Mouse (Mus musculus): Measurements from ENCODE around the gene Lrrfip2.

Lrrfip2 gene

GRCm38 (mm10) chr9:111118252-111118890 is 979 bp downstream of the Lrrfip2 start:
- peak; percentile 46 for DNase-seq

DNA sequence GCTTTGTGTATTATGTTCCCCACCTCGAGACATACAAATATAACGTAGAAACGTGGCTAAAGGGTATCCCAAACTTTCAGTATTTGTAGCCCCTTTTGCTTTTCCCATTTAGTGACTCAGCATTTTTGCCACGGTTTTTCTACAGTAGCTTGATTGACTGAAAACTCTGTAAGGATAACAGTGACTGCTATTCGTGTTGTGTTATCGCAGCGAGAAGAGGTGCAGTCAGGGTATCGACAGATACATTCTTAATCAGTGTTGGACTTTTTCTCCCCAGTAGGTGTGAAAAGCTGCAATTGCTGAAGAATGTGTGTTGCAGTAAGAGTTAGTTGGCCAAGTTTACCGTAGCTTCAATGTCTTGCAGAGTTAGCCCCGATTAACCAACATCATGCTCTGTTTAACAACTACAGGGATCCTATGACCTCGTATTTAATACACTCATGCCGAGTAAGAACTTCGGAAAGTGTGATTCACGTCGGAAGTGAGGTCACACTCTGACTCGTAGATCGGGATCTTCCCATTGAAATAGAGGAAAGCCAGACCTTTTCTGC is 1.6 kb downstream of the Lrrfip2 start:
- DNase-seq: no peak

DNA sequence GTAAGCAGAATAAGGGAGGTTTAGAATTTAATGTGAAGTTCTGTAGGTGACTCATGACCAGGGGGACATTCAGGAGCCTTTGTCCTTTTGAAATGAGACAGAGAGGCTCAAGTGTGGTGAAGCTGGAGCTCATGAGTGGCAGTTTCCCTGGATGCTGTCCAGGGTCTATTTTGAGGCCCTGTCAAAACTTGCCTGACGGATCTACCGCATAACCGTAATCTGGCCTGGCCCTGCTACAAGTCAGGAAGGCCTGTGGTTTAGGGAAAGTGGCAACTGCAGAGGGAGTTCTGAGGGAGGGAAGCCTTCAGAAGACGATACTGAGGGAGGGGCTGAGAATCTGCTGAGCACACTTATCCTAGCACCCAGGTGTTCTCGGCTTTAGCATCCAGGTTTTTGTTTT is 5.1 kb downstream of the Lrrfip2 start:
- DNase-seq: no peak

DNA sequence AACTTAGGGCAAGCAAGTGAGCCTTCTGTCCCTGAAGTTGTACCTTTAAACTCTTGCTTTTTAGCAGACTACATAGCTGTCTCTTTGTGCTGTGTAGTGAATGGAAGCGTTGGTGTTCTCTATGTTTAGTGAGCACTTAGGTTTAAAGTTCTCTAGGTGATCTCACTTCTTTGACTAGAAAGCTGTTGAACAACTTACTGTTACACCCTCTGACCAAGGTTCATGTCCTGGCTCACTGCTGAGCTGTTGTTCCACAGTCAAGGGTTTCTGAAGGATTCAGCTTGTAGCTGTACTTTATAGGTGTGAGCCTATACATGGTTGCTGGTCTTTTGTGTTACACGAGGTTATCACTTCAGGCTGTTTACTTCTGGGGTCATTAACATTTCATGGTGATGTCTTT is 5.9 kb downstream of the Lrrfip2 start:
- no peak for DNase-seq

DNA sequence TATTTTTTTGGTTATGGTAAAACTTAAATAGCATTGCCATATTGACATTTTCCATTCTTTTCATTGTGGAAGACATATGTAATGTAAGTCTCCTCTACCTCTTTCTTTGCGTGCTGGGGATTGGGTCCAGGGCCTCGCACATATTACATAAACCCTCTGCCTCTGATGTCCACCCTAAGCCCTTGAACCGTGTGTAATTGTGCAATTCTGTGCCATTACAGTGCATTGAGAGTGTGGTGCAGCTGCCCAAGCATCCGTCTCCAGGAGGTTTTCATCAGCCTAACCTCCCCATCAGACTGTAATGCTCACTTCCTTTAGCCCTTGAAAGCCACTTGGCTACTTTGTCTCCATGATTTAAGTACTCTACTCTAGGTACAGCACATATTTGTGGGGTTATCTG is 7.0 kb downstream of the Lrrfip2 start:
- no peak for DNase-seq

GRCm38 (mm10) chr9:111126735-111127134 is 9.3 kb downstream of the Lrrfip2 start:
- no peak for DNase-seq

- no peak for DNase-seq
Observed at GRCm38 (mm10) chr9:111127749-111128148, 10.4 kb downstream of the Lrrfip2 start.

- no peak for DNase-seq
Observed at GRCm38 (mm10) chr9:111130126-111130525, 12.7 kb downstream of the Lrrfip2 start.

- DNase-seq: no peak
Observed at GRCm38 (mm10) chr9:111138161-111138560, 20.8 kb downstream of the Lrrfip2 start.

DNA sequence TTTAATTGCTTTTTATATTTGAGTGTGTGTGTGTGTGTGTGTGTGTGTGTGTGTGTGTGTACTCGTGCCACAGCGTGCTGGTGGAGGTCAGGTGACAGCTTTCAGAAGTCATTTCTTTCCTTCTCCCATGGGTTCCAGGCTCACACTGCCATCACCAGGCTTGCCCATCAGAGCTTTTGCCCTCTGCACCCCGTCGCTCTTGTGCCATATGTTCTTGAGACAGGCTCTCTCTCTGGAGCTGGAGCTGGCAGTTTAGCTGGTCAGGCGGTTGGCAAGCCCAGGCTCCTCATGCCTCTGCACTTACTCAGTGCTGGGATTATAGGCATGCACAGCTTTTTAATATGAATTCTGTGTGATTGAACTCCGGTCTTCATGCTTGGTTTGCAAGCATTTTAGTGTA is 25.3 kb downstream of the Lrrfip2 start:
- no peak for DNase-seq

GRCm38 (mm10) chr9:111143387-111143786 is 26.0 kb downstream of the Lrrfip2 start:
- DNase-seq: no peak

GRCm38 (mm10) chr9:111144711-111145110 is 27.3 kb downstream of the Lrrfip2 start:
- no peak for DNase-seq

GRCm38 (mm10) chr9:111145497-111146190 is 28.3 kb downstream of the Lrrfip2 start:
- DNase-seq: no peak

DNA sequence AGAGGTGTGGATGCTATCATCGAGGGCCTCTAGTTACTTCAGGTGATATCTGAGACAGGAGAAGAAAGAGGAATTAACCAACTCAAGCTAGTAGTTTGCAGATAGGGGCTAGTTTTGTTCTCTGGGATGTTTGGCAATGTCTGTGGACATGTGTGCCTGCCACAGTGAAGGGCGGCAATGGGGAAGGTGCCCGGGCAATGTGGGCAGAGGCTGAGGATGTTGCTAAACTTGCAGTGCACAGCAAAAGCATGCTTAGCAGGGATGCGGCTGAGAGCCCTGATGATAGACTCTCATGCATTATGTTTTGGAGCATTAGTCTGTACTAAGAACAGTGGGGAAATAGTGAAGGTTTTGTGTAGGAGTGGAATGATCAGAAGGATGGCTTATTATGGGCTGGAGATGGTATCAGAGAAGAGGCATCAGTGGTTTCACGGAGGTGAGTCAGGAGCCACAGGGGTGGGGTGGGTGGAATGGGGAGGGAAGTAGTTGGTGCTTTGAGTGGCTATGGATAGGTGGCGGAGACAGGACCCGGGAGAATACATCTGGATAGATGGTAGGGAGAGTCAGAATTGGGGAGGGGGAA is 28.9 kb downstream of the Lrrfip2 start:
- DNase-seq: no peak

DNA sequence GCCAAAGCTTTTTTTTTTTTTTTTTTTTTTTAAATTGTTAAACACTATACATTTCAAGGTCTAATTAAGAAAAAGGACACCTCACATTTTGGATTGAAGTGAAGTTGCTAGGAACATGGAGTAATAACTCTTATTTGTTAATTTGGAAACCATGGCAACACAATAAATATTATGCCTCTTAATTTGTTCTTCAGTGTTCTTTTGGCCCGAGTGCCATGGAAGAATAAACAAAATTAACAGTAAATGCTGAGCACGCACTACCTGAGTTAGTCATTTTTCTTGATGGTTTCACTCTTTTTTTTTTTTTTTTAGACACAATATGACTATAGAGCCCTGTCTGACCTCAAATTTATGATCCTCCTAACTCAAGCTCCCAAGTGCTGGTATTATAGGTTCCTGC is 30.6 kb downstream of the Lrrfip2 start:
- DNase-seq: no peak

- DNase-seq: no peak
Observed at GRCm38 (mm10) chr9:111148414-111148813, 31.0 kb downstream of the Lrrfip2 start.

- DNase-seq: no peak
Observed at GRCm38 (mm10) chr9:111149188-111149945, 32.0 kb downstream of the Lrrfip2 start.

DNA sequence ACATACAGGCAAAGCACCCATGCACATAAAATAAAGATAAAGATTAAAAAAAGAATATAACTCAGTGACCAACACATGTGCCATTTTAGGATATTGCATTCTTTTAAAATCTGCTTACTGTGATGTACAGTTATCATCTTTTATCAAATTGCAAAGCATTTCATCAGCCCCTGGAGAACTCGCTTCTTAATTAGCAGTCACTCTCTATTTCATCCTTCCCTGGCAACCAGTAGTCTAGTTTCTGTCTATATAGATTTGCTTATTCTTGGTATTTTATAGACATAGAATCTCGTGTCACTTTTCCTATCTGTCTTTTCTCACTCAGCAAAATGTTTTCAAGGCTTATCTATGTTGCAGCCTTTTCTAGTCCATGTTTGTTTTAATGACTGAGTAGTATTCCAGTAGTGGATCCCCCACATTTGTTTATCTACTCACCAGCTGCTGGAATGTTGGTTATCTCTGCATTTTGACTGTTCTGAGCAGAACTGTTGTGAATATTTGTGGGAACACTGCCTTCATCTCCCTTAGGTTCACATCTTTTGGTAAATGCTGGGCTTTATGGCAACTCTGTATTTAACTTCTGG is 35.0 kb downstream of the Lrrfip2 start:
- no peak for DNase-seq

DNA sequence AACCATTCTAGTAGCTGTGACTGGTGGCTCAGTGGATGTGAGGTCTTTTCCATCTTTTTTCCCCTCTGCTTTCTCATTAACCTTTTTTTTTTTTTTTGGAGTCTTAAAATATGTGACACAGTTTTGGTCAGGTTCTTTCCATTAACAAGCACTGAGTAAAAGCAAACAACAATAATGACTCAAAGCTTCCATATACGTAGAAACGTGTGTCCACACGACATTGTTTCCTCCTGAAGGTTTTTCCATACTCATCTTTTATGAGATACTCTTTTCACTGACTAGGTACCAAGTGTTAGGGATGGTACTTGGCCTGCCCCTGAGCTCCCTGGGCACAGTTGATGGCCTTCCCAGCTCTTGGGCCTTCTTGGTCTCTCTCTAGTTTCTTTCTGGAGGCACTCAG is 35.6 kb downstream of the Lrrfip2 start:
- no peak for DNase-seq

GRCm38 (mm10) chr9:111155764-111156458 is 38.5 kb downstream of the Lrrfip2 start:
- no peak for DNase-seq

DNA sequence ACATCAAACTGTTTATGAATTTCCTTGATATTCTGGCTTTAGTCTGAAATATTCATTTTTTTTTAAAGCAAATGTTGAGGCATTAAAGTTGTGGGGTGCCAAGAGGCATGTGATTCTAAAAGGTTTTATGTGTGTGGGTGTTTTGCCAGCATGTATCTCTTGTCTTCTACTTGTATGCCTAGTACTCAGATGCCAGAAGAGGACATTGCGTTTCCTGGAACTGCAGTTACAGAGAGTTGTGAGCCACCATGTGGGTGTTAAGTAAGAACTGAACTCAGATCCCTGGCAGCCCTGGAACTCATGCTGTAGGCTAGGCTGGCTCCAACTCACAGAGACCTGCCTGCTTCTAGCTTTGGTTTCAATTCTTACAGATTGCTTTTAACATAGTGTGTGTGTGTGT is 42.2 kb downstream of the Lrrfip2 start:
- DNase-seq: no peak

DNA sequence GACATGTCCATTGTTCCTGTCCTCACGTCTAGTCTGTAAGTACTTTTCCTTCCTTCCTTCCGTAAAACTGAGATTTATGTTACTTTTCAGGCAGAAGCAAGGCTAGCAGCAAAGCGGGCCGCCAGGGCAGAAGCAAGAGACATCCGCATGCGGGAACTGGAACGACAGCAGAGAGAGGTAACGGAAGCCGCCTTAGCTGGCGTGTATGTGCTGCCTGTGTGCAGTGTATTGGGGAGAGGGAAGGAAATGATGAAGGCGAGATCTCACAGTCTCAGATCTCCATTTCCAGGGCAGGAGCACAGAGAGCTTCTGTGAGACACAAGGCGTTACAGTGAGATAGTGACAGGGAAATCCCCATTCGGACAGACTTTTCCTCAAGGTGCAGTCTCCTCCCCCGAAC is 43.8 kb downstream of the Lrrfip2 start:
- DNase-seq: no peak
